Mouse (Mus musculus) midbrain, embryonic 11.5 days (tissue): ENCODE results near the gene Senp5. TPM values are rescaled to one million over a fixed set of nuclear protein-coding genes. Genes with fewer than 3 reads are reported as not detected.

Experiments used
- ATAC-seq: fragments of 200-750 bp; cut with Nextera tagmentation; 2 replicates; pipeline ENCODE4 v1.8.0; 2017; ENCODE audit warnings: moderate TSS enrichment, moderate library complexity; ENCODE audit not compliant: low FRiP score
- DNase-seq: peaks from one replicate; pipeline ENCODE4 v3.0.0; 2015; ENCODE audit warnings: low spot score; ENCODE audit errors: missing footprints
- H3K27ac ChIP-seq: fragments of 300-500 bp; sonication (generic); 2 replicates; pipeline ENCODE4 v1.5.1; 2014; ENCODE audit warnings: low read depth, low read length
- H3K27me3 ChIP-seq: fragments of 300-500 bp; sonication (generic); 2 replicates; pipeline ENCODE4 v1.6.1; 2014; ENCODE audit warnings: mild to moderate bottlenecking, low read length, moderate library complexity, mixed read lengths; ENCODE audit not compliant: control insufficient read depth, insufficient read depth
- H3K36me3 ChIP-seq: fragments of 300-500 bp; sonication (generic); 2 replicates; pipeline ENCODE4 v1.6.1; 2014; ENCODE audit warnings: mild to moderate bottlenecking, low read length, moderate library complexity, mixed read lengths; ENCODE audit not compliant: control insufficient read depth, insufficient read depth
- H3K4me1 ChIP-seq: fragments of 300-500 bp; sonication (generic); 2 replicates; pipeline ENCODE4 v1.6.1; 2014; ENCODE audit warnings: low read length; ENCODE audit not compliant: control insufficient read depth, insufficient read depth
- H3K4me2 ChIP-seq: fragments of 300-500 bp; sonication (generic); 2 replicates; pipeline ENCODE4 v1.6.1; 2014; ENCODE audit warnings: mild to moderate bottlenecking, moderate library complexity
- H3K4me3 ChIP-seq: fragments of 300-500 bp; sonication (generic); 2 replicates; pipeline ENCODE4 v1.5.1; 2014; ENCODE audit warnings: low read depth, low read length
- H3K9ac ChIP-seq: fragments of 300-500 bp; sonication (generic); 2 replicates; pipeline ENCODE4 v1.6.1; 2014; ENCODE audit warnings: low read length
- H3K9me3 ChIP-seq: fragments of 300-500 bp; sonication (generic); 2 replicates; pipeline ENCODE4 v1.6.1; 2016; ENCODE audit warnings: low read length; ENCODE audit not compliant: control insufficient read depth
- WGBS: fragments of 180-500 bp; shearing (Covaris S2); extraction: QIAGEN DNeasy Blood & Tissue Kit; methylation state at CpG from one replicate; pipeline ENCODE4 v1.1.7; 2014; 5-methylcytosine and 5-hydroxymethylcytosine counted together
- polyA plus RNA-seq: library from polyadenylated mRNA; unstranded; fragments of >200 nt; fragmentation: Nextera tagmentation; extraction: Ambion mirVana; gene quantifications from 2 replicates; pipeline ENCODE4 v1.2.1, GENCODE M21; 2014

Gene Senp5
- polyA plus RNA-seq, 1 experiment from 2014 or later: 10.2 TPM

GRCm38 (mm10) chr16:31993195-31993594 lies 9.9 kb downstream of the Senp5 start:
- Histone ChIP-seq H3K4me1 (no peaks in the 10 kb centered on the region), H3K27ac (no peak overlapping the region), H3K9me3 (no peaks in the 10 kb centered on the region), H3K27me3 (no peaks in the 10 kb centered on the region), H3K9ac (no peak overlapping the region), H3K4me2 (no peak overlapping the region), H3K4me3 (no peak overlapping the region), H3K36me3 (peaks cover 13% of the 10 kb centered on the region; the same call in 1 of the 2 replicates)
- WGBS: 96% methylated on average over 4 of the region's 4 CpGs
- DNase-seq: no peak
- ATAC-seq: no peak

- Histone ChIP-seq H3K9me3 (no peaks in the 10 kb centered on the region), H3K4me1 (no peaks in the 10 kb centered on the region), H3K4me3 (no peak overlapping the region), H3K9ac (no peak overlapping the region), H3K4me2 (no peak overlapping the region), H3K27me3 (no peaks in the 10 kb centered on the region), H3K27ac (no peak overlapping the region), H3K36me3 (peaks cover 13% of the 10 kb centered on the region; the same call in 1 of the 2 replicates)
- DNase-seq (no peak), ATAC-seq (no peak)
- whole genome bisulfite sequencing: 55% methylated on average over 1 of the region's 1 CpGs
Observed at GRCm38 (mm10) chr16:31992039-31992438, 11.0 kb downstream of the Senp5 start.

GRCm38 (mm10) chr16:31980946-31981345 lies 22.1 kb downstream of the Senp5 start:
- Histone ChIP-seq H3K9me3 (no peaks in the 10 kb centered on the region), H3K4me1 (no peaks in the 10 kb centered on the region), H3K27me3 (no peaks in the 10 kb centered on the region), H3K4me2 (no peak overlapping the region), H3K4me3 (no peak overlapping the region), H3K36me3 (peaks cover 6% of the 10 kb centered on the region), H3K9ac (no peak overlapping the region), H3K27ac (no peak overlapping the region)
- ATAC-seq (no peak), DNase-seq (no peak)
- 82% methylated on average over 5 of the region's 5 CpGs for WGBS

- Histone ChIP-seq H3K9me3 (no peaks in the 10 kb centered on the region), H3K9ac (no peak overlapping the region), H3K4me3 (no peak overlapping the region), H3K27ac (no peak overlapping the region), H3K27me3 (no peaks in the 10 kb centered on the region), H3K4me2 (no peak overlapping the region), H3K36me3 (peaks cover 6% of the 10 kb centered on the region), H3K4me1 (no peaks in the 10 kb centered on the region)
- ATAC-seq (no peak), DNase-seq (no peak)
- 97% methylated on average over 3 of the region's 3 CpGs for WGBS
Observed at GRCm38 (mm10) chr16:31979501-31979900, 23.6 kb downstream of the Senp5 start.

- no peaks in the 10 kb centered on the region for H3K9me3 ChIP-seq
- no peak overlapping the region for H3K4me3 ChIP-seq
- no peaks in the 10 kb centered on the region for H3K27me3 ChIP-seq
- H3K9ac ChIP-seq: no peak overlapping the region
- H3K4me2 ChIP-seq: no peak overlapping the region
- DNase-seq (no peak), ATAC-seq (no peak)
- no peaks in the 10 kb centered on the region for H3K4me1 ChIP-seq
- H3K27ac ChIP-seq: no peak overlapping the region
- WGBS: 92% methylated on average over 4 of the region's 4 CpGs
- H3K36me3 ChIP-seq: peaks cover 6% of the 10 kb centered on the region
Observed at GRCm38 (mm10) chr16:31975258-31975657, 27.8 kb downstream of the Senp5 start.

GRCm38 (mm10) chr16:31963224-31963623 lies 39.9 kb downstream of the Senp5 start:
- Histone ChIP-seq H3K9me3 (no peaks in the 10 kb centered on the region), H3K27me3 (no peaks in the 10 kb centered on the region), H3K36me3 (peaks cover 7% of the 10 kb centered on the region; the same call in 1 of the 2 replicates), H3K4me3 (no peak overlapping the region), H3K9ac (no peak overlapping the region), H3K27ac (no peak overlapping the region), H3K4me1 (no peaks in the 10 kb centered on the region), H3K4me2 (no peak overlapping the region)
- 93% methylated on average over 7 of the region's 7 CpGs for WGBS
- ATAC-seq (no peak), DNase-seq (no peak)

GRCm38 (mm10) chr16:31948345-31948774 lies 54.7 kb downstream of the Senp5 start, which contains the start of the genes 0610012G03Rik and Ncbp2:
Gene 0610012G03Rik, minus strand, starts transcription at chr16:31948494.
Gene Ncbp2, plus strand, starts transcription at chr16:31948513.
- no peaks in the 10 kb centered on the region for H3K27me3 ChIP-seq
- peak within 1 kb of the TSS; percentile 94 for H3K4me3 ChIP-seq
- WGBS: under 1% methylated on average over 49 of the region's 55 CpGs
- H3K9ac ChIP-seq: peak within 1 kb of the TSS; percentile 93
- peak; percentile 99 for DNase-seq
- no peaks in the 10 kb centered on the region for H3K9me3 ChIP-seq
- peak within 1 kb of the TSS; percentile 56 for H3K4me2 ChIP-seq
- ATAC-seq: peak; percentile 93
- H3K36me3 ChIP-seq: no peaks in the 10 kb centered on the region
- peak within 1 kb of the TSS; percentile 76 for H3K27ac ChIP-seq
- peaks cover 20% of the 10 kb centered on the region for H3K4me1 ChIP-seq

GRCm38 (mm10) chr16:31947901-31948316 lies 55.2 kb downstream of the Senp5 start:
- 1% methylated on average over 38 of the region's 38 CpGs for WGBS
- Histone ChIP-seq H3K9ac (peak overlapping the region; percentile 93), H3K4me2 (peak overlapping the region; percentile 56), H3K27me3 (no peaks in the 10 kb centered on the region), H3K4me3 (peak overlapping the region; percentile 94), H3K9me3 (no peaks in the 10 kb centered on the region), H3K36me3 (no peaks in the 10 kb centered on the region), H3K27ac (peak overlapping the region; percentile 76), H3K4me1 (peaks cover 20% of the 10 kb centered on the region)
- ATAC-seq (peak; percentile 3), DNase-seq (no peak)

GRCm38 (mm10) chr16:31947333-31947732 lies 55.8 kb downstream of the Senp5 start:
- H3K4me1 ChIP-seq: peaks cover 20% of the 10 kb centered on the region
- H3K9ac ChIP-seq: peak overlapping the region; percentile 93
- no peak for ATAC-seq
- H3K36me3 ChIP-seq: no peaks in the 10 kb centered on the region
- H3K27ac ChIP-seq: no peak overlapping the region
- H3K4me3 ChIP-seq: peak overlapping the region; percentile 94
- peak overlapping the region; percentile 56 for H3K4me2 ChIP-seq
- H3K9me3 ChIP-seq: no peaks in the 10 kb centered on the region
- H3K27me3 ChIP-seq: no peaks in the 10 kb centered on the region
- WGBS: 38% methylated on average over 8 of the region's 8 CpGs
- no peak for DNase-seq
